Mouse (Mus musculus): ENCODE measurements around the gene Retreg1. TPM values are rescaled to one million over a fixed set of nuclear protein-coding genes. Genes with fewer than 3 reads are reported as not detected.

Retreg1 gene
- polyA plus RNA-seq, 1 experiment from 2014 or later, result 1.6 TPM

DNA sequence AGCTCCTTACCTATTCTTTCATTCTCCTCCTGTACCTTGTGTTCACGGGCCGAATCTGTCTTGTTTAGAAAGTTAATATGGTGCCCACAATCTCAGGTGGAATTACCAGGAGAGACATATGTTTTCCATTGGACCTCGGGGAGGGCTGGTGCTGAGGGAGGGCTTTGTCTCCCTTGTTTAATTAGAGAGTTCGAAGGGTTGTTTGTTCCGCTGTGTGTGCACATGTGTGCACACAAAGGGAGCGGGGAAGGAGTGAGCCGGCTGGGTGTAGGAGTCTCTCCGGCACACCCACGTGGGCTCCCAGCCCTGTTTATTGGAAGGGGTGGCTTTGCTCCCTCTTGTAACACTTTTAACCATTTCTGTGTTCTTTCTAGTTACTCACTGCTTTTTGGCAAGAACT, 29.1 kb downstream of the Retreg1 start:
- Histone ChIP-seq H3K4me1 (peaks cover 14% of the 10 kb centered on the region), H3K27ac (no peak overlapping the region), H3K36me3 (replicated peaks) (no peaks in the 10 kb centered on the region), H3K4me3 (no peak overlapping the region), H3K27me3 (ENCODE audit: poor library complexity, severe bottlenecking) (no peaks in the 10 kb centered on the region), H3K9me3 (no peaks in the 10 kb centered on the region)
- WGBS, result 81% methylated on average over 9 of the region's 9 CpGs
- no peak for DNase-seq (ENCODE audit: extremely low spot score, low spot score)

DNA sequence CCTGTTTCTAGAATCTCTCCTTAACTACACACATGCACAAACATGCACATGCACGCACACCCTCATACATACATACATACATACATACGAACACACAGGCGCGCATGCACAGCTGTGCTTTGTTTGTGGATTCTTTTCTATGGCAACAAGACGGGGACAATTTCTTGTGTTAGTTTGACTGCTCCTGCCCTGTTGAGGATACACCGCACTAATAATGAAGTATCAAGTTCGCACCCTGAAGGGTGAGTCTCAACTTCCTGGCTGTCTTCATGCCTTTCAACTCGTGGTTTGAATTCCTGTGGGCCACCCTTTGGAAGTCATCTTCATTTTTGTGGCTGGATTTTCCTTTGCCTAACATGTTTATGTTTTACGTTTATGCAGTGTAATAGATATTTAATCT, 29.7 kb downstream of the Retreg1 start:
- Histone ChIP-seq H3K4me3 (no peak overlapping the region), H3K36me3 (replicated peaks) (no peaks in the 10 kb centered on the region), H3K9me3 (no peaks in the 10 kb centered on the region), H3K4me1 (peaks cover 19% of the 10 kb centered on the region), H3K27ac (no peak overlapping the region), H3K27me3 (ENCODE audit: poor library complexity, severe bottlenecking) (no peaks in the 10 kb centered on the region)
- no peak for DNase-seq (ENCODE audit: extremely low spot score, low spot score)
- WGBS, result 84% methylated on average over 9 of the region's 9 CpGs

DNA sequence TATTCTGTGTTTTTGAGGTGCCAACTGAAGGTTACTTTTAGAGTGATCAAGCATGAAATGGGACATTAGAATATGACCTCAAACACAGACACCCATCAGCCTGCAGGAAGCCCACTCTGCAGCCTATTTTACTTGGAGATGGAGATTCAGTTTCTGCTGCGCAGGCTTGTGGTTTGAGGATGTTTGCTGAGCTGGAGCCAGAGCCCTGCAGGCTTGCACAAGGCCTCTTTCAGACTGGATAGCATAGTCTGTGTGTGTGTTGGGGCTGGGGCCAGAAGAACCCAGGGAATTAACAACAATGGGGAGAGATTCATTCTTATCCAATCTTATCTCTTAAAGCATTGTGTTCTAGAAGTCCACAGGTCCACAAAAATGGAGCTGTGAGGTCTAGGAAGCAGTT, 30.6 kb downstream of the Retreg1 start:
- WGBS, result 87% methylated on average over 1 of the region's 1 CpGs
- H3K9me3 ChIP-seq, result no peaks in the 10 kb centered on the region
- H3K27me3 ChIP-seq (ENCODE audit: poor library complexity, severe bottlenecking), result no peaks in the 10 kb centered on the region
- H3K36me3 ChIP-seq (replicated peaks), result no peaks in the 10 kb centered on the region
- no peak overlapping the region for H3K4me3 ChIP-seq
- DNase-seq (ENCODE audit: extremely low spot score, low spot score), result no peak
- H3K4me1 ChIP-seq, result peaks cover 26% of the 10 kb centered on the region
- no peak overlapping the region for H3K27ac ChIP-seq

DNA sequence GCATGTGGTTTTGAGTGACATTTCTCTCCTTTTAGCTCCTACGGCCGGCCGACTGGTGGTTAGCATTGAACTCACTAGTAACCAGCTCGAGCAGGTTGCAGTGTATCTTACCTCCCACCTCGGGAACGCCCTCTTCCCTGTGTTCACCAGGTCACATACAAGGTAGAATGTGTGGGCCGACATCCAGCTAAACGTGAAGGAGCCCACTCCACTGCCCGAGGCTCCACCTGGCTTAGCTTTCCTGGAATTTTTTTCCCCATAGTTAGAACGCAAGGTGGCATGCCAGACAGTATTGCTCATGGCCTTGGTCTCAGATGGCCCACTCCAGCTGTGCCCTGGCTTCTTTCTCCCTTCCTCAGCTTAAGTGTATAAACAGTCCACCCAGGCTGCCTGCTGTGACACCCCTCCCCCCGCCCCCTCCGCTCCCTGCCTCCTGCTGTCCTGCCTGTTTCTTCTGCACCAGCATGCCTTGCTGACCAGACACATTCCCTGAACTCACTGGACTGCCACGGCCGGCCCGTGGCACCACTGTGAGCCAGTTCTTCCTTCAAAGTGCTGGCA, 33.7 kb downstream of the Retreg1 start:
- H3K4me1 ChIP-seq, result peaks cover 26% of the 10 kb centered on the region
- no peak overlapping the region for H3K4me3 ChIP-seq
- no peak for DNase-seq (ENCODE audit: extremely low spot score, low spot score)
- no peaks in the 10 kb centered on the region for H3K27me3 ChIP-seq (ENCODE audit: poor library complexity, severe bottlenecking)
- no peaks in the 10 kb centered on the region for H3K36me3 ChIP-seq (replicated peaks)
- H3K9me3 ChIP-seq, result no peaks in the 10 kb centered on the region
- WGBS, result 60% methylated on average over 15 of the region's 15 CpGs
- 0 out of 2 replicates have a peak overlapping the region, but pooled peaks have one; percentile 35 for H3K27ac ChIP-seq

DNA sequence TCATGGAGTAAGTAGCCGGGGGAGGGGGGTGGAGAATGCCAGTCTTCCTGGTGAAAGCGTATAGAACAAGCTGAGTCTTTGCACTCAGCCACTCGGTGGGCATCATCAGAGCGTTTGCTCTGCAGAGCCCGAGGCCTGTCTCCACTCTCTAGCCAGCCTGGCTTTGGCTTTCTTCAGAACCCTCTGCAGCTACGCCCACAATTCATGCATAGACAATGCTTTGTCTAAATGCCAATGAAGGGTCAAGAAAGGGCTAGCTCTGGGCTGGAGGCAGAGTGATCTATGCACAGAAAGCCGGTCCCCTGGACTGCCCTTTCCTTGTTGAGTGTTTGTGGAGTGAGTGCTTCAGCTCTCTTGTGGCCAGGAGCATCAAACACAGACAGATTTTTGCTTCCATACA, 34.8 kb downstream of the Retreg1 start:
- Histone ChIP-seq H3K36me3 (replicated peaks) (no peaks in the 10 kb centered on the region), H3K4me1 (peaks cover 19% of the 10 kb centered on the region), H3K9me3 (no peaks in the 10 kb centered on the region), H3K27me3 (ENCODE audit: poor library complexity, severe bottlenecking) (no peaks in the 10 kb centered on the region), H3K4me3 (no peak overlapping the region), H3K27ac (0 out of 2 replicates have a peak overlapping the region, but pooled peaks have one; percentile 44)
- no peak for DNase-seq (ENCODE audit: extremely low spot score, low spot score)
- WGBS, result 37% methylated on average over 7 of the region's 7 CpGs

DNA sequence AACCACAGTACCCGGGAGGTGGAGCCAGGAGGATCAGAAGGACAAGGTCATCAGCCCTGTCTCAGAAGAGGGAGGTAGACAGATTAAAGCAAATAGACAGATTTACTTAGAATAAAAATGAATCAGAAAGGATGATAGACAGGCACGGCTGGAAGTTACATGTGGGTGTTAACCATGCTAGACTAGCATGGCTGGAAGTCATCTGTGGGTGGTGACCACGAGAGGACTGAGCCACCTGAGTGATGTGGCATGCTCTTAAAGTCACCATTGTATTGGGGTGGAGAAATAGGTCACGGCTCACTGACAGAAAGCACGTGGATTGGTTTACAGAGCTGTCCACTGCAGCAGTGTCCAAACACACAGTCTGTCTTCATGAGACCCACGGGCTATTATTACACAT, 36.2 kb downstream of the Retreg1 start:
- no peaks in the 10 kb centered on the region for H3K27me3 ChIP-seq (ENCODE audit: poor library complexity, severe bottlenecking)
- no peak for DNase-seq (ENCODE audit: extremely low spot score, low spot score)
- H3K4me1 ChIP-seq, result peaks cover 19% of the 10 kb centered on the region
- no peak overlapping the region for H3K27ac ChIP-seq
- no peak overlapping the region for H3K4me3 ChIP-seq
- no peaks in the 10 kb centered on the region for H3K9me3 ChIP-seq
- WGBS, result 87% methylated on average over 6 of the region's 6 CpGs
- H3K36me3 ChIP-seq (replicated peaks), result no peaks in the 10 kb centered on the region

DNA sequence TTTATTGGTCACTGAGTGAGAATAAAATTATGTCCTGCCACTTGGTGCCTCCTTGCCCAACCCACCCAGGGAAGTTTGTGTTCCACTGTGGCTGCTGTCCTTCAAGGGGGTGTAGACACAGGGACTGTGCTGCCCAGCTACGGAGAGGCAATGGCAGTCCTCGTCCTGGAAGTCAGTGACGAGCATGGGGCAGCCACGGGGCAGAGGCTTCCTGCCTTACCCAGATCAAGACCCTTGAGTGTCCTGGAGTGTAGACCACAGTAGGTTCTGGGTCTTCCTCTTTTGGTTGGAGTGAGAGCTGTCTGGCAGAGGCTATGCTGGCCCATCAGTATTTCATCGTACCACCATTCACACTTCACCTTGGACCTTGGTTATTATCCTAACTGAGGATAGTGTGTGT, 37.2 kb downstream of the Retreg1 start:
- H3K27me3 ChIP-seq (ENCODE audit: poor library complexity, severe bottlenecking), result no peaks in the 10 kb centered on the region
- H3K9me3 ChIP-seq, result no peaks in the 10 kb centered on the region
- H3K27ac ChIP-seq, result no peak overlapping the region
- no peaks in the 10 kb centered on the region for H3K36me3 ChIP-seq (replicated peaks)
- DNase-seq (ENCODE audit: extremely low spot score, low spot score), result no peak
- H3K4me3 ChIP-seq, result no peak overlapping the region
- 93% methylated on average over 5 of the region's 5 CpGs for WGBS
- H3K4me1 ChIP-seq, result peaks cover 19% of the 10 kb centered on the region

DNA sequence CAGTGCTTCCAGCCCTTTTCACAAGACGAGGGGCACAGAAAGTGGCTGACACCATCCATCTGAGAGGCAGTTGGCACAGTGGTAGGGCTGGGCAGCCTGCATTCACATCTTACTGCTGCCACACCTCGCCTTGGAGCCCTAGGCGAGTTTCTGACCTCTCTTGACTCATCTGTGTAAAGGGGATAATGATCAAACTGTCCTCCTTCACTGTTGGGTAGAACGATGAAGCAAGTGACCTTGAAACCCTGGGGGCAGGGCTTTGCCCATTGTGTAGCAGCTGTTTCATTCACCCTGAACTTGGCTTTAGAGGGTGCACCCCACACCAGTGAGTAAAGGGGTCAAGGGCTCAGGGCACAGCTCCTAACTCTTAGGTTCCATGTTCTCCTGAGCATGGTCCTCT, 39.0 kb downstream of the Retreg1 start:
- H3K36me3 ChIP-seq (replicated peaks), result no peaks in the 10 kb centered on the region
- 81% methylated on average over 4 of the region's 4 CpGs for WGBS
- H3K27ac ChIP-seq, result no peak overlapping the region
- no peak overlapping the region for H3K4me3 ChIP-seq
- H3K9me3 ChIP-seq, result no peaks in the 10 kb centered on the region
- no peaks in the 10 kb centered on the region for H3K27me3 ChIP-seq (ENCODE audit: poor library complexity, severe bottlenecking)
- H3K4me1 ChIP-seq, result peaks cover 13% of the 10 kb centered on the region
- no peak for DNase-seq (ENCODE audit: extremely low spot score, low spot score)

DNA sequence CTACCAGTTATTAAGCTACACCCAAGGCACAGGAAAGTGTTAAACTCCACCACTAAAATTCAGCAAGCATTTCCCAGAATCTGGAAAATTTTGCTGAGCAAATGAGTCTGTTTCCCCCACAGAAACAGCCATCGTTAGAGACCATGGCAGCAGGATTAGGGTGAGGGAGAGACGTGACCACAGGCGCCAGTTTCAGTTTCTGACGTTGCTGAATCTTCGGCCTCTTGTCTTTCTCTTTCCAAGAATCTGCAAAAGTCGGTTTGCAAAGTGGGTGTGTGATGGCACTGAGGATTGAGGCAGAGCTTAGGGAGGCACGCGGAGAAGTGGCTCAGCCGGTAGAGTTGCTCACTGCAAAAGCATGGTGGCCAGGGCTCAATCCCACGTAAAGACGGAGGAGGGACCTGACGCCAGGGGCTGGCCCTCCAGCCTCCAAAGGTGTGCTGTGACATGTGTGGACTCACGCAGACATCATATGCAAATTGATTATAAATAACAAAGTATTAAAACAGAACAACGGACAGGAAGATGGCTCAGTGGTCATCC, 41.5 kb downstream of the Retreg1 start:
- no peak overlapping the region for H3K27ac ChIP-seq
- no peaks in the 10 kb centered on the region for H3K4me1 ChIP-seq
- H3K9me3 ChIP-seq, result no peaks in the 10 kb centered on the region
- H3K36me3 ChIP-seq (replicated peaks), result no peaks in the 10 kb centered on the region
- H3K27me3 ChIP-seq (ENCODE audit: poor library complexity, severe bottlenecking), result no peaks in the 10 kb centered on the region
- H3K4me3 ChIP-seq, result no peak overlapping the region
- no peak for DNase-seq (ENCODE audit: extremely low spot score, low spot score)
- 88% methylated on average over 14 of the region's 14 CpGs for WGBS

DNA sequence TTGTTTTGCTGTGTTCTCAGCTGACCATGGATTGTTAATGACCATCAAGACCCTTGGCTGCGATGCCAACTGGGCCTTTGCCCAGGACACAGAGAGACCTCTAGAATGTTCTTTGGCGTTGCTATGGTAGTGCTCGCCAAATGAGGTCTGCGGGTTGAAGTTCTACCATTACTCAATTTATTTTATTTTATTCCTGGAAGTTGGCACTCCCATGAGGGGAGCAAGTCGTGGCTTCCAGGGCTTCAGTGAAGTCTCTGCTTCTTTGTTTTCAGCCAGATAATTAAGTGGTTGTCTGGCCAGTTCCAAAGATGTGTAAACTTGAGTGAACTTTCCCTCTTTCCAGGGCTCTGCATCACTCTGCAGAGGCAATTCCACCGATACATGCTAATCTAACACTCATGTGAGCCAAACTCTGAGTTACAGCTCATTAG, 43.6 kb downstream of the Retreg1 start:
- DNase-seq (ENCODE audit: extremely low spot score, low spot score), result no peak
- no peaks in the 10 kb centered on the region for H3K4me1 ChIP-seq
- WGBS, result 87% methylated on average over 6 of the region's 6 CpGs
- no peaks in the 10 kb centered on the region for H3K9me3 ChIP-seq
- H3K27ac ChIP-seq, result no peak overlapping the region
- H3K4me3 ChIP-seq, result no peak overlapping the region
- H3K27me3 ChIP-seq (ENCODE audit: poor library complexity, severe bottlenecking), result no peaks in the 10 kb centered on the region
- H3K36me3 ChIP-seq (replicated peaks), result no peaks in the 10 kb centered on the region

DNA sequence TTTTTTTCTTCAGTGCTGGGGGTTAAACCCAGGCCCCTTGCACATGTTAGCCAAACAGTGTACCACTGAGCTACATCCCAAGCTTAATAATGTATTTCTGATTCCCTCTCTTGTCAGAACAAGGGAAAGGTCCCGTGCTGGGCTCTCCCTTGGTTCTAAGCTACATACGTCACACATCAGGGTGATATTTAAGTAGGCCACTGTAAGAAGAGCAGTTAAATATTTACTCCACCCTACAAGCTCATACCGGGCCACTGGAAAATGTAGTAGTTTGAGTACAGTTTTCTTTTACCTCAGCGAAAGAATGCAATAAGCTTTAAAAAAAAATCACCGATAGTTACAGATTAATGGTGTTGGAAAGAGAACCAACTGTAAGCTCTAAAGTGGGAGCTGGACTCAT, 46.9 kb downstream of the Retreg1 start:
- DNase-seq (ENCODE audit: extremely low spot score, low spot score), result no peak
- 95% methylated on average over 5 of the region's 5 CpGs for WGBS

DNA sequence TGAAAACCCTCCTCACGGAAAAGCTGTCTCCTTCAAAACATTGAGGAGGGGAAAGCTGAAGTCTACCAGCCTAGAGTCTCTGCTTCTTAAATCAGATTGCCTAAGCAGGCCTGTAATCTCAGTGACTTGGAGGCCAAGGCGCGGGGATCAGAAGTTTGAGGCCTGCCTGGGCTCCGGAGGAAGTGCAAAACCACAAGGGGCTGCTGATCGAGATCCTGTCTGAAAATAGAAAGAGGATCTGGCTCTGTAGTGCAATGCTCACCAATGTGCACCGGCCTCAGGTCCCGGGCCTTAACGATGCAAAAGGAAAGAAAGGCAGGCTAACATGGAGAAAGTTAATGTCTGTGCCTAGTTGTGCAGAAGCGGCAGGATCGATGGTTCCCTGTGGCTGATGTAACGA, 48.6 kb downstream of the Retreg1 start:
- Histone ChIP-seq H3K9me3 (no peaks in the 10 kb centered on the region), H3K27me3 (ENCODE audit: poor library complexity, severe bottlenecking) (no peaks in the 10 kb centered on the region), H3K4me3 (no peak overlapping the region), H3K27ac (no peak overlapping the region), H3K36me3 (replicated peaks) (no peaks in the 10 kb centered on the region), H3K4me1 (peaks cover 6% of the 10 kb centered on the region)
- WGBS, result 78% methylated on average over 11 of the region's 11 CpGs
- DNase-seq (ENCODE audit: extremely low spot score, low spot score), result no peak

More for the DNA sequence above, 46.9 kb downstream of the Retreg1 start:
- Histone ChIP-seq H3K36me3 (replicated peaks) (no peaks in the 10 kb centered on the region), H3K4me3 (no peak overlapping the region), H3K4me1 (peaks cover 6% of the 10 kb centered on the region), H3K9me3 (no peaks in the 10 kb centered on the region), H3K27me3 (ENCODE audit: poor library complexity, severe bottlenecking) (no peaks in the 10 kb centered on the region), H3K27ac (no peak overlapping the region)

DNA sequence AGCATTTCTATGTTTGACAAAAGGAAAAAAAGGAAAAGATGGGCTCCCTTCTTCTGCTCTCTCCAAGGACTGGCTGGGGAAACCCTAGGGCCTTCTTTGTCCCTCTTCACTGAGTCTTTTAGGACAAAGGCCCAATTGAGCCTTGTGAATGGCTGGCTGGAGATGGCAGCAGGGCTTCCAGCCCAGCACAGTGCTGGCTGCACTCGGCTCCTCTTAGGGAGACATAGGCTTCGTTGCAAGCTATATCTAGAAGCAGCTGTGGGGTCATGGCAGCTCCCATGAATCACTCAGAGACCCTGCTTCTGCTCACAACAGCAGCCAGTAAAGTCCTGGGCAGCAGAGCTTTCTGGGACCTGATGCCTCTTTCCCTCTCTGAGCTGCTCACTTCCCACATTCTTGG, 50.3 kb downstream of the Retreg1 start:
- DNase-seq (ENCODE audit: extremely low spot score, low spot score), result no peak
- H3K4me3 ChIP-seq, result no peak overlapping the region
- H3K9me3 ChIP-seq, result no peaks in the 10 kb centered on the region
- H3K27ac ChIP-seq, result peak overlapping the region; percentile 44; the same call in 1 of the 2 replicates
- H3K4me1 ChIP-seq, result peaks cover 6% of the 10 kb centered on the region
- H3K27me3 ChIP-seq (ENCODE audit: poor library complexity, severe bottlenecking), result no peaks in the 10 kb centered on the region
- WGBS, result 45% methylated on average over 2 of the region's 2 CpGs
- H3K36me3 ChIP-seq (replicated peaks), result no peaks in the 10 kb centered on the region

DNA sequence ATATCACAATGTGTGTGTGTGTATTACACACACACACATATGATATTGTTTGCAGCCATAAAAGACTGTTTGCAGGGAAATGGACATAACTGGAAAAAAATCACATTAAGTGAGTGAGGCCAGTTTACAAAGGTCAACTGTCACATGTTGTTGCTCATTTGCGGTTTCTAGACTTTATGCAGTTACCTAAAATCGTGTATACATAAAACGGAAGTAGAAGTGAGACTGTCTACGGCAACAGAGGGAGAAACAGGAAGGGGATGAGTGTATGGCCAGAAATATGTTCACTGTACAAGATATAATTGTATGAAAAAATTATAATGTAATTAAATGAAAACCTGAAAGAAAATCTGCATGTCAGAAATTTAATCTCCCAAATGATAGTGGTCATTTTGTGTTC, 53.8 kb downstream of the Retreg1 start:
- no peak overlapping the region for H3K27ac ChIP-seq
- no peak overlapping the region for H3K4me3 ChIP-seq
- WGBS, result 93% methylated on average over 4 of the region's 4 CpGs
- peaks cover 26% of the 10 kb centered on the region for H3K4me1 ChIP-seq
- H3K36me3 ChIP-seq (replicated peaks), result no peaks in the 10 kb centered on the region
- H3K9me3 ChIP-seq, result no peaks in the 10 kb centered on the region
- DNase-seq (ENCODE audit: extremely low spot score, low spot score), result no peak
- H3K27me3 ChIP-seq (ENCODE audit: poor library complexity, severe bottlenecking), result no peaks in the 10 kb centered on the region

Measured in forebrain, embryonic 10.5 days (tissue).